Mouse (Mus musculus) bone marrow macrophage, adult 2 months (primary cell): ENCODE data around the gene Myl10.

Experiments
- CTCF ChIP-seq: IDR thresholded peaks from 2 replicates; pipeline ENCODE4 v1.5.1; 2012; ENCODE audit warnings: low read depth, mild to moderate bottlenecking, low read length, moderate library complexity
- POLR2A ChIP-seq: IDR thresholded peaks from 2 replicates; pipeline ENCODE4 v1.6.1; 2012; ENCODE audit warnings: mild to moderate bottlenecking, low read depth, low read length, borderline replicate concordance

- TF ChIP-seq POLR2A, result no peak
- peak; percentile 26; the same call in 1 of the 2 replicates for TF ChIP-seq CTCF
These were observed 10.8 kb downstream of the Myl10 start for GRCm38 (mm10) chr5:136703751-136704150.
